Mouse (Mus musculus): ENCODE results near the gene Syt16. TPM values are rescaled to one million over a fixed set of nuclear protein-coding genes. Genes with fewer than 3 reads are reported as not detected.

Gene Syt16
- polyA plus RNA-seq, 1 experiment from 2014 or later: 17.0 TPM

GRCm38 (mm10) chr12:74131790-74132189, 134.3 kb downstream of the Syt16 start:
- Histone ChIP-seq H3K9me3 (replicated peaks) (no peaks in the 10 kb centered on the region), H3K36me3 (no peaks in the 10 kb centered on the region), H3K4me1 (0 out of 2 replicates have a peak, but pooled peaks cover 3% of the 10 kb centered on the region), H3K27me3 (no peaks in the 10 kb centered on the region), H3K4me3 (no peak overlapping the region), H3K27ac (no peak overlapping the region), H3K9ac (no peak overlapping the region), H3K4me2 (replicated peaks) (no peak overlapping the region)
- no peak for ATAC-seq (ENCODE audit: low FRiP score)
- WGBS: 19% methylated on average over 2 of the region's 2 CpGs

GRCm38 (mm10) chr12:74142147-74142546, 144.7 kb downstream of the Syt16 start:
- Histone ChIP-seq H3K36me3 (no peaks in the 10 kb centered on the region), H3K27me3 (no peaks in the 10 kb centered on the region), H3K4me2 (replicated peaks) (no peak overlapping the region), H3K9ac (no peak overlapping the region), H3K4me1 (no peaks in the 10 kb centered on the region), H3K4me3 (no peak overlapping the region), H3K9me3 (replicated peaks) (no peaks in the 10 kb centered on the region), H3K27ac (no peak overlapping the region)
- ATAC-seq (ENCODE audit: low FRiP score): no peak
- 57% methylated on average over 7 of the region's 7 CpGs for WGBS

GRCm38 (mm10) chr12:74144385-74144784, 146.9 kb downstream of the Syt16 start:
- Histone ChIP-seq H3K27me3 (no peaks in the 10 kb centered on the region), H3K4me1 (no peaks in the 10 kb centered on the region), H3K9ac (no peak overlapping the region), H3K36me3 (no peaks in the 10 kb centered on the region), H3K9me3 (replicated peaks) (no peaks in the 10 kb centered on the region), H3K27ac (no peak overlapping the region), H3K4me2 (replicated peaks) (no peak overlapping the region), H3K4me3 (no peak overlapping the region)
- WGBS: 40% methylated on average over 5 of the region's 5 CpGs
- no peak for ATAC-seq (ENCODE audit: low FRiP score)

- Histone ChIP-seq H3K4me1 (no peaks in the 10 kb centered on the region), H3K4me3 (no peak overlapping the region), H3K4me2 (replicated peaks) (no peak overlapping the region), H3K36me3 (no peaks in the 10 kb centered on the region), H3K27me3 (no peaks in the 10 kb centered on the region), H3K9ac (no peak overlapping the region), H3K9me3 (replicated peaks) (no peaks in the 10 kb centered on the region), H3K27ac (no peak overlapping the region)
- ATAC-seq (ENCODE audit: low FRiP score): no peak
- WGBS: 89% methylated on average over 3 of the region's 3 CpGs
These were observed 163.3 kb downstream of the Syt16 start for GRCm38 (mm10) chr12:74160791-74161190.

GRCm38 (mm10) chr12:74163080-74163479, 165.6 kb downstream of the Syt16 start:
- H3K4me1 ChIP-seq: no peaks in the 10 kb centered on the region
- H3K27me3 ChIP-seq: no peaks in the 10 kb centered on the region
- WGBS: 90% methylated on average over 2 of the region's 2 CpGs
- H3K9me3 ChIP-seq (replicated peaks): no peaks in the 10 kb centered on the region
- ATAC-seq (ENCODE audit: low FRiP score): no peak
- H3K9ac ChIP-seq: no peak overlapping the region
- H3K36me3 ChIP-seq: no peaks in the 10 kb centered on the region
- no peak overlapping the region for H3K4me2 ChIP-seq (replicated peaks)
- H3K27ac ChIP-seq: no peak overlapping the region
- no peak overlapping the region for H3K4me3 ChIP-seq

GRCm38 (mm10) chr12:74171257-74171656, 173.8 kb downstream of the Syt16 start:
- no peaks in the 10 kb centered on the region for H3K36me3 ChIP-seq
- H3K9me3 ChIP-seq (replicated peaks): no peaks in the 10 kb centered on the region
- H3K4me3 ChIP-seq: no peak overlapping the region
- WGBS: 82% methylated on average over 1 of the region's 1 CpGs
- H3K4me1 ChIP-seq: peaks cover 11% of the 10 kb centered on the region
- H3K27ac ChIP-seq: no peak overlapping the region
- no peaks in the 10 kb centered on the region for H3K27me3 ChIP-seq
- no peak overlapping the region for H3K4me2 ChIP-seq (replicated peaks)
- no peak for ATAC-seq (ENCODE audit: low FRiP score)
- H3K9ac ChIP-seq: no peak overlapping the region

GRCm38 (mm10) chr12:74173902-74174301, 176.4 kb downstream of the Syt16 start:
- Histone ChIP-seq H3K9ac (no peak overlapping the region), H3K4me1 (peaks cover 11% of the 10 kb centered on the region), H3K27ac (no peak overlapping the region), H3K36me3 (no peaks in the 10 kb centered on the region), H3K9me3 (replicated peaks) (no peaks in the 10 kb centered on the region), H3K4me2 (replicated peaks) (no peak overlapping the region), H3K27me3 (no peaks in the 10 kb centered on the region), H3K4me3 (no peak overlapping the region)
- ATAC-seq (ENCODE audit: low FRiP score): no peak
- 46% methylated on average over 3 of the region's 3 CpGs for WGBS

GRCm38 (mm10) chr12:74184596-74184995, 187.1 kb downstream of the Syt16 start:
- no peak overlapping the region for H3K9ac ChIP-seq
- H3K27ac ChIP-seq: no peak overlapping the region
- no peak overlapping the region for H3K4me2 ChIP-seq (replicated peaks)
- 64% methylated on average over 17 of the region's 17 CpGs for WGBS
- no peak overlapping the region for H3K4me3 ChIP-seq
- no peaks in the 10 kb centered on the region for H3K4me1 ChIP-seq
- no peaks in the 10 kb centered on the region for H3K9me3 ChIP-seq (replicated peaks)
- H3K36me3 ChIP-seq: no peaks in the 10 kb centered on the region
- no peak for ATAC-seq (ENCODE audit: low FRiP score)
- H3K27me3 ChIP-seq: no peaks in the 10 kb centered on the region

- Histone ChIP-seq H3K9ac (no peak overlapping the region), H3K4me1 (no peaks in the 10 kb centered on the region), H3K27me3 (no peaks in the 10 kb centered on the region), H3K36me3 (no peaks in the 10 kb centered on the region), H3K4me2 (replicated peaks) (no peak overlapping the region), H3K9me3 (replicated peaks) (no peaks in the 10 kb centered on the region), H3K4me3 (no peak overlapping the region), H3K27ac (no peak overlapping the region)
- ATAC-seq (ENCODE audit: low FRiP score): no peak
- WGBS: 82% methylated on average over 11 of the region's 11 CpGs
These were observed 190.9 kb downstream of the Syt16 start for GRCm38 (mm10) chr12:74188243-74188785.

- no peak overlapping the region for H3K4me2 ChIP-seq (replicated peaks)
- no peak overlapping the region for H3K27ac ChIP-seq
- no peak overlapping the region for H3K9ac ChIP-seq
- no peak for ATAC-seq (ENCODE audit: low FRiP score)
- H3K9me3 ChIP-seq (replicated peaks): no peaks in the 10 kb centered on the region
- 52% methylated on average over 7 of the region's 7 CpGs for WGBS
- no peaks in the 10 kb centered on the region for H3K36me3 ChIP-seq
- H3K4me1 ChIP-seq: no peaks in the 10 kb centered on the region
- no peak overlapping the region for H3K4me3 ChIP-seq
- no peaks in the 10 kb centered on the region for H3K27me3 ChIP-seq
These were observed 191.4 kb downstream of the Syt16 start for GRCm38 (mm10) chr12:74188815-74189214.

- H3K36me3 ChIP-seq: no peaks in the 10 kb centered on the region
- WGBS: 82% methylated on average over 4 of the region's 4 CpGs
- H3K4me3 ChIP-seq: no peak overlapping the region
- no peaks in the 10 kb centered on the region for H3K4me1 ChIP-seq
- ATAC-seq (ENCODE audit: low FRiP score): no peak
- no peaks in the 10 kb centered on the region for H3K9me3 ChIP-seq (replicated peaks)
- no peak overlapping the region for H3K9ac ChIP-seq
- H3K27me3 ChIP-seq: no peaks in the 10 kb centered on the region
- no peak overlapping the region for H3K27ac ChIP-seq
- H3K4me2 ChIP-seq (replicated peaks): no peak overlapping the region
These were observed 192.4 kb downstream of the Syt16 start for GRCm38 (mm10) chr12:74189840-74190239.

- no peak for ATAC-seq (ENCODE audit: low FRiP score)
- H3K9me3 ChIP-seq (replicated peaks): no peaks in the 10 kb centered on the region
- no peaks in the 10 kb centered on the region for H3K27me3 ChIP-seq
- no peak overlapping the region for H3K4me3 ChIP-seq
- H3K27ac ChIP-seq: no peak overlapping the region
- no peak overlapping the region for H3K4me2 ChIP-seq (replicated peaks)
- no peak overlapping the region for H3K9ac ChIP-seq
- 89% methylated on average over 5 of the region's 5 CpGs for WGBS
- no peaks in the 10 kb centered on the region for H3K36me3 ChIP-seq
- no peaks in the 10 kb centered on the region for H3K4me1 ChIP-seq
These were observed 192.8 kb downstream of the Syt16 start for GRCm38 (mm10) chr12:74190297-74190696.

GRCm38 (mm10) chr12:74192552-74192951, 195.1 kb downstream of the Syt16 start:
- no peak overlapping the region for H3K27ac ChIP-seq
- no peak overlapping the region for H3K4me2 ChIP-seq (replicated peaks)
- H3K36me3 ChIP-seq: no peaks in the 10 kb centered on the region
- no peaks in the 10 kb centered on the region for H3K4me1 ChIP-seq
- no peaks in the 10 kb centered on the region for H3K9me3 ChIP-seq (replicated peaks)
- ATAC-seq (ENCODE audit: low FRiP score): no peak
- no peak overlapping the region for H3K9ac ChIP-seq
- H3K27me3 ChIP-seq: no peaks in the 10 kb centered on the region
- WGBS: 87% methylated on average over 4 of the region's 4 CpGs
- no peak overlapping the region for H3K4me3 ChIP-seq
